ENCODE assay signal across 15 mouse cellular contexts in genomic region chr2:62684989-62685595, GRCm38 (mm10). TPM values are rescaled to one million over a fixed set of nuclear protein-coding genes. Genes with fewer than 3 reads are reported as not detected.
DNase-seq lines count a peak whose midpoint lies in the region; ATAC-seq and TF ChIP-seq lines count a peak whose summit lies in the region.
"Had no signal": no experiment of that assay in that cellular context is flagged by ENCODE, and none has a peak within 500 bp of the region (broad histone marks: within the 10 kb centered on the region; RNA-seq: fewer than 3 reads in every experiment).

No protein-coding gene starts in this region.

- no peak overlapping the region for H3K4me3 ChIP-seq in kidney, embryonic 14.5 days (ENCODE audit: low read length)
- H3K4me3 ChIP-seq in CH12.LX (replicated peaks in 1 of 3; ENCODE audit: low read depth in 2 of 3, low read length in 2 of 3, poor library complexity in 1 of 3), result peak overlapping the region in 1 of 3 experiments; percentile 47
- peak overlapping the region; percentile 31 for H3K4me3 ChIP-seq in bone marrow macrophage, adult 2 months (ENCODE audit: insufficient read depth, low read length)
- H3K4me3 ChIP-seq: forebrain, embryonic 10.5 days; heart, adult 2 months; limb, embryonic 15.5 days; midbrain, embryonic 12.5 days had no signal

- H3K79me2 ChIP-seq in CH12.LX (replicated peaks; ENCODE audit: control insufficient read depth, extremely low read depth, insufficient read depth, poor library complexity, severe bottlenecking), result no peaks in the 10 kb centered on the region

- H3K36me3 ChIP-seq in kidney, embryonic 14.5 days (ENCODE audit: control insufficient read depth, insufficient read depth, low read length), result no peaks in the 10 kb centered on the region
- no peaks in the 10 kb centered on the region for H3K36me3 ChIP-seq in CH12.LX (replicated peaks in 1 of 2; ENCODE audit: control insufficient read depth in 1 of 2, insufficient read depth in 1 of 2, low read length in 1 of 2)
- H3K36me3 ChIP-seq: forebrain, embryonic 10.5 days; limb, embryonic 15.5 days; midbrain, embryonic 12.5 days had no signal

- no peak for DNase-seq in kidney, postnatal 4 days
- DNase-seq in CH12.LX (ENCODE audit: extremely low read depth), result peak; percentile 39
- no peak for DNase-seq in gastrocnemius, postnatal 25 days
- no peak for DNase-seq in heart, postnatal 36 days
- DNase-seq: adrenal gland, adult 2 months; cerebellum, adult 8-10 months; heart, adult 2 months; thymus, postnatal 4 days had no signal

- 0 out of 2 replicates have a peak, but pooled peaks have one; percentile 11 for TF ChIP-seq EP300 in CH12.LX (IDR thresholded peaks at IDR 0.05; ENCODE audit: low read length)

- dilution Hi-C loops in CH12.LX (cut with MboI; ENCODE audit: extremely low pct_ligation_motif_present, extremely low pct_unique_long_range_greater_than_20kb, low sequenced_read_pairs), result no loop called here

- no peaks in the 10 kb centered on the region for H3K27me3 ChIP-seq in kidney, embryonic 14.5 days (ENCODE audit: control insufficient read depth, insufficient read depth, low read length)
- no peaks in the 10 kb centered on the region for H3K27me3 ChIP-seq in CH12.LX (replicated peaks)
- H3K27me3 ChIP-seq: limb, embryonic 15.5 days; midbrain, embryonic 12.5 days had no signal

- no peak overlapping the region for H3K4me2 ChIP-seq in kidney, embryonic 14.5 days (replicated peaks; ENCODE audit: low read depth, low read length)
- peak overlapping the region; percentile 96 for H3K4me2 ChIP-seq in CH12.LX (ENCODE audit: insufficient read depth, low read depth, poor library complexity, severe bottlenecking)
- H3K4me2 ChIP-seq: limb, embryonic 15.5 days; midbrain, embryonic 12.5 days had no signal

- H3K4me1 ChIP-seq in kidney, embryonic 14.5 days (ENCODE audit: control insufficient read depth, insufficient read depth, low read length), result no peaks in the 10 kb centered on the region
- peaks cover 11 to 32% of the 10 kb centered on the region in 2 experiments for H3K4me1 ChIP-seq in CH12.LX (ENCODE audit: control insufficient read depth in 1 of 2, insufficient read depth in 2 of 2)
- H3K4me1 ChIP-seq in bone marrow macrophage, adult 2 months (ENCODE audit: control insufficient read depth, insufficient read depth, low read length), result peaks cover 21% of the 10 kb centered on the region
- H3K4me1 ChIP-seq: limb, embryonic 15.5 days; midbrain, embryonic 12.5 days had no signal

- TF ChIP-seq RAD21 in CH12.LX (IDR thresholded peaks at IDR 0.05; ENCODE audit: low read depth, low read length), result no peak

- no peak for TF ChIP-seq CTCF in CH12.LX (conservative IDR thresholded peaks at IDR 0.05 in 1 of 2, IDR thresholded peaks at IDR 0.05 in 1 of 2; ENCODE audit: low read depth in 2 of 2, low read length in 2 of 2)
- TF ChIP-seq CTCF in bone marrow macrophage, adult 2 months (IDR thresholded peaks at IDR 0.05; ENCODE audit: low read depth, low read length), result no peak

- in situ Hi-C loops in CH12.LX (cut with MboI; ENCODE audit: low pct_ligation_motif_present, low pct_unique_long_range_greater_than_20kb, low sequenced_read_pairs), result no loop called here

- no peak overlapping the region for H3K9ac ChIP-seq in kidney, embryonic 14.5 days (ENCODE audit: low read depth, low read length)
- peak overlapping the region; percentile 78 for H3K9ac ChIP-seq in CH12.LX (ENCODE audit: insufficient read depth, low read depth)
- H3K9ac ChIP-seq: limb, embryonic 15.5 days; midbrain, embryonic 12.5 days had no signal

- 53% methylated on average over 3 of the region's 3 CpGs for WGBS in kidney, embryonic 14.5 days

- intact Hi-C loops in heart, postnatal 36 days (cut with DNase I), result no loop called here

- peak; percentile 49 for ATAC-seq in kidney, embryonic 14.5 days (ENCODE audit: low FRiP score, low TSS enrichment)
- peak; percentile 86 for ATAC-seq in megakaryocyte progenitor cell, adult 5-6 weeks (replicated peaks; ENCODE audit: poor library complexity)
- ATAC-seq: lung, postnatal 0 days had no signal

- H3K9me3 ChIP-seq in kidney, embryonic 14.5 days (ENCODE audit: control insufficient read depth, low read length), result no peaks in the 10 kb centered on the region
- no peaks in the 10 kb centered on the region for H3K9me3 ChIP-seq in CH12.LX (replicated peaks; ENCODE audit: low read length)
- H3K9me3 ChIP-seq: forebrain, embryonic 10.5 days; limb, embryonic 15.5 days; midbrain, embryonic 12.5 days had no signal

- H3K27ac ChIP-seq in kidney, embryonic 14.5 days (ENCODE audit: low read depth, low read length), result no peak overlapping the region
- peak overlapping the region; percentile 62; the same call in 1 of the 2 replicates for H3K27ac ChIP-seq in CH12.LX (ENCODE audit: insufficient read depth, low read depth)
- H3K27ac ChIP-seq in bone marrow macrophage, adult 2 months (ENCODE audit: insufficient read depth, low read depth, low read length), result no peak overlapping the region
- H3K27ac ChIP-seq: forebrain, embryonic 10.5 days; heart, adult 2 months; limb, embryonic 15.5 days; midbrain, embryonic 12.5 days had no signal

- no peak for TF ChIP-seq POLR2A in CH12.LX (IDR thresholded peaks at IDR 0.05; ENCODE audit: low read depth, low read length)
- TF ChIP-seq POLR2A in bone marrow macrophage, adult 2 months (IDR thresholded peaks at IDR 0.05; ENCODE audit: borderline replicate concordance, low read depth, low read length), result no peak

TF ChIP-seq in CH12.LX, 34 proteins besides CTCF, POLR2A, EP300 and RAD21:
- TF ChIP-seq MEF2A (IDR thresholded peaks at IDR 0.05; ENCODE audit: borderline replicate concordance, low read depth, low read length), result no peak
- TF ChIP-seq ELF1 (IDR thresholded peaks at IDR 0.05; ENCODE audit: low read depth, low read length), result no peak
- peak; percentile 97 for TF ChIP-seq MAFK (IDR thresholded peaks at IDR 0.05; ENCODE audit: insufficient replicate concordance, low read length)

RNA-seq across cellular contexts. Expression of gene Gca, which starts 21.0 kb away (rescaled TPM):
- polyA plus RNA-seq in kidney, embryonic 14.5 days (2014; fragmentation: Nextera tagmentation; extraction: Ambion mirVana), result 15.3 and 20.6 TPM in 2 replicates
- total RNA-seq in CH12.LX (2012; rRNA removed), result 4.7 and 5.2 TPM in 2 replicates
- 1.7 and 4.2 TPM in 2 replicates for total RNA-seq in CH12.LX (2014; rRNA removed)
- polyA plus RNA-seq in CH12.LX (2012; ENCODE audit: insufficient read length, low read depth), result 10.1 and 10.9 TPM in 2 replicates
- polyA plus RNA-seq in bone marrow macrophage, adult 2 months (2012; ENCODE audit: insufficient read depth, insufficient read length, missing spikeins), result 7.3 and 9.0 TPM in 2 replicates
- 46.7 and 52.3 TPM in 2 replicates for total RNA-seq in megakaryocyte progenitor cell, adult 5-6 weeks (2015)
- total RNA-seq in megakaryocyte progenitor cell, adult 5-6 weeks (2017), result 17.3 and 28.6 TPM in 2 replicates
- total RNA-seq in gastrocnemius, postnatal 25 days (2021), result 1 to 10 TPM; 2.9 to 3.4 TPM
- total RNA-seq in heart, postnatal 36 days (2021), result 10 to 100 TPM; 26.4 to 29.9 TPM

RNA-seq across cellular contexts. Expression of gene Ifih1, which starts 39.0 kb away (rescaled TPM):
- polyA plus RNA-seq in kidney, embryonic 14.5 days (2014; fragmentation: Nextera tagmentation; extraction: Ambion mirVana), result 1.8 and 3.1 TPM in 2 replicates
- total RNA-seq in CH12.LX (2012; rRNA removed), result 1.6 and 2.0 TPM in 2 replicates
- total RNA-seq in CH12.LX (2014; rRNA removed), result 2.2 and 2.5 TPM in 2 replicates
- polyA plus RNA-seq in CH12.LX (2012; ENCODE audit: insufficient read length, low read depth), result 3.6 and 4.5 TPM in 2 replicates
- 36.5 and 38.4 TPM in 2 replicates for polyA plus RNA-seq in bone marrow macrophage, adult 2 months (2012; ENCODE audit: insufficient read depth, insufficient read length, missing spikeins)
- total RNA-seq in megakaryocyte progenitor cell, adult 5-6 weeks (2015), result 13.0 and 16.8 TPM in 2 replicates
- 14.4 and 21.1 TPM in 2 replicates for total RNA-seq in megakaryocyte progenitor cell, adult 5-6 weeks (2017)
- 1 to 10 TPM; 2.1 to 4.0 TPM for total RNA-seq in gastrocnemius, postnatal 25 days (2021)
- total RNA-seq in heart, postnatal 36 days (2021), result 1 to 10 TPM; 6.1 to 8.6 TPM
